22 mouse cellular contexts compared by ENCODE assay signal in genomic region chr5:128903120-128903519, GRCm38 (mm10). TPM values are rescaled to one million over a fixed set of nuclear protein-coding genes. Genes with fewer than 3 reads are reported as not detected.
A peak's percentile ranks its signal among the peaks of the same experiment; 100 is the strongest.
DNase-seq lines count a peak whose midpoint lies in the region; ATAC-seq lines count a peak whose summit lies in the region.
"Had no signal": no experiment of that assay in that cellular context is flagged by ENCODE, and none has a peak within 500 bp of the region (broad histone marks: within the 10 kb centered on the region; RNA-seq: fewer than 3 reads in every experiment).

No protein-coding gene starts in this region.

- H3K4me3 ChIP-seq in hindbrain, embryonic 12.5 days: no peak overlapping the region
- H3K4me3 ChIP-seq in hindbrain, embryonic 10.5 days: no peak overlapping the region
- H3K4me3 ChIP-seq in neural tube, embryonic 12.5 days: no peak overlapping the region
- no peak overlapping the region for H3K4me3 ChIP-seq in midbrain, embryonic 16.5 days (ENCODE audit: low read depth, low read length)
- no peak overlapping the region for H3K4me3 ChIP-seq in forebrain, embryonic 13.5 days
- H3K4me3 ChIP-seq: heart, embryonic 15.5 days; limb, embryonic 13.5 days; liver, embryonic 12.5 days had no signal

- ATAC-seq in hindbrain, embryonic 12.5 days (ENCODE audit: low FRiP score): no peak
- ATAC-seq in neural tube, embryonic 12.5 days (ENCODE audit: low FRiP score, low read depth): peak; percentile 48; the same call in 1 of the 2 replicates
- ATAC-seq in midbrain, embryonic 16.5 days: peak; percentile 65
- no peak for ATAC-seq in forebrain, embryonic 13.5 days
- ATAC-seq: liver, embryonic 12.5 days had no signal

- 54% methylated on average over 12 of the region's 12 CpGs for WGBS in hindbrain, embryonic 12.5 days
- WGBS in hindbrain, embryonic 10.5 days: 71% methylated on average over 12 of the region's 12 CpGs
- 39% methylated on average over 12 of the region's 12 CpGs for WGBS in neural tube, embryonic 12.5 days
- WGBS in midbrain, embryonic 16.5 days: 47% methylated on average over 12 of the region's 12 CpGs
- WGBS in forebrain, embryonic 13.5 days: 37% methylated on average over 12 of the region's 12 CpGs

- peak overlapping the region; percentile 9 for H3K27ac ChIP-seq in hindbrain, embryonic 12.5 days
- no peak overlapping the region for H3K27ac ChIP-seq in hindbrain, embryonic 10.5 days
- no peak overlapping the region for H3K27ac ChIP-seq in neural tube, embryonic 12.5 days
- H3K27ac ChIP-seq in midbrain, embryonic 16.5 days (ENCODE audit: low read length): 0 out of 2 replicates have a peak overlapping the region, but pooled peaks have one; percentile 5
- no peak overlapping the region for H3K27ac ChIP-seq in forebrain, embryonic 13.5 days
- H3K27ac ChIP-seq: heart, embryonic 15.5 days; limb, embryonic 13.5 days; liver, embryonic 12.5 days; stomach, postnatal 0 days had no signal

- no peak overlapping the region for H3K4me2 ChIP-seq in hindbrain, embryonic 12.5 days (replicated peaks)
- H3K4me2 ChIP-seq in neural tube, embryonic 12.5 days (replicated peaks): no peak overlapping the region
- no peak overlapping the region for H3K4me2 ChIP-seq in midbrain, embryonic 16.5 days (ENCODE audit: low read length)
- H3K4me2 ChIP-seq in forebrain, embryonic 13.5 days: no peak overlapping the region
- H3K4me2 ChIP-seq: heart, embryonic 15.5 days; limb, embryonic 13.5 days; liver, embryonic 12.5 days had no signal

- no peak for DNase-seq in hindbrain, embryonic 10.5 days (ENCODE audit: low spot score)
- DNase-seq in neural tube, embryonic 10.5 days (ENCODE audit: extremely low spot score, low spot score): no peak
- peak; percentile 45 for DNase-seq in retina, postnatal 1 day
- DNase-seq in heart, adult 11 months: no peak
- DNase-seq: adrenal gland, postnatal 14 days; cerebellum, adult 9-10 months; gastrocnemius, postnatal 36 days; kidney, adult 8-10 months; kidney, postnatal 25 days; lung, adult 18-20 months; lung, postnatal 10 days; right cerebral cortex, postnatal 14 days; thymus, adult 2 months; thymus, postnatal 4 days had no signal

- H3K9ac ChIP-seq in hindbrain, embryonic 12.5 days: no peak overlapping the region
- no peak overlapping the region for H3K9ac ChIP-seq in neural tube, embryonic 12.5 days
- no peak overlapping the region for H3K9ac ChIP-seq in midbrain, embryonic 16.5 days (ENCODE audit: low read depth, low read length)
- no peak overlapping the region for H3K9ac ChIP-seq in forebrain, embryonic 13.5 days
- H3K9ac ChIP-seq: heart, embryonic 15.5 days; limb, embryonic 13.5 days; liver, embryonic 12.5 days had no signal

- no peaks in the 10 kb centered on the region for H3K9me3 ChIP-seq in hindbrain, embryonic 12.5 days (replicated peaks)
- 0 out of 2 replicates have a peak, but pooled peaks cover 2% of the 10 kb centered on the region for H3K9me3 ChIP-seq in hindbrain, embryonic 10.5 days
- no peaks in the 10 kb centered on the region for H3K9me3 ChIP-seq in neural tube, embryonic 12.5 days
- H3K9me3 ChIP-seq in midbrain, embryonic 16.5 days (replicated peaks; ENCODE audit: control insufficient read depth, low read length, poor library complexity, severe bottlenecking): no peaks in the 10 kb centered on the region
- H3K9me3 ChIP-seq in forebrain, embryonic 13.5 days (replicated peaks): no peaks in the 10 kb centered on the region
- H3K9me3 ChIP-seq: heart, embryonic 15.5 days; limb, embryonic 13.5 days; liver, embryonic 12.5 days had no signal

- H3K36me3 ChIP-seq in hindbrain, embryonic 12.5 days: no peaks in the 10 kb centered on the region
- H3K36me3 ChIP-seq in hindbrain, embryonic 10.5 days: no peaks in the 10 kb centered on the region
- no peaks in the 10 kb centered on the region for H3K36me3 ChIP-seq in neural tube, embryonic 12.5 days
- H3K36me3 ChIP-seq in midbrain, embryonic 16.5 days (ENCODE audit: control insufficient read depth, insufficient read depth, low read length): no peaks in the 10 kb centered on the region
- no peaks in the 10 kb centered on the region for H3K36me3 ChIP-seq in forebrain, embryonic 13.5 days (ENCODE audit: poor library complexity, severe bottlenecking)
- H3K36me3 ChIP-seq: heart, embryonic 15.5 days; limb, embryonic 13.5 days; liver, embryonic 12.5 days had no signal

- no peaks in the 10 kb centered on the region for H3K27me3 ChIP-seq in hindbrain, embryonic 12.5 days
- H3K27me3 ChIP-seq in hindbrain, embryonic 10.5 days (ENCODE audit: insufficient read depth, poor library complexity, severe bottlenecking): no peaks in the 10 kb centered on the region
- H3K27me3 ChIP-seq in neural tube, embryonic 12.5 days (replicated peaks): no peaks in the 10 kb centered on the region
- H3K27me3 ChIP-seq in midbrain, embryonic 16.5 days (ENCODE audit: control insufficient read depth, insufficient read depth, low read depth, low read length): no peaks in the 10 kb centered on the region
- H3K27me3 ChIP-seq in forebrain, embryonic 13.5 days: no peaks in the 10 kb centered on the region
- H3K27me3 ChIP-seq: heart, embryonic 15.5 days; liver, embryonic 12.5 days had no signal

- H3K4me1 ChIP-seq in hindbrain, embryonic 12.5 days: peaks cover 27% of the 10 kb centered on the region
- H3K4me1 ChIP-seq in hindbrain, embryonic 10.5 days (replicated peaks): peaks cover 46% of the 10 kb centered on the region
- peaks cover 19% of the 10 kb centered on the region; the same call in 1 of the 2 replicates for H3K4me1 ChIP-seq in neural tube, embryonic 12.5 days
- peaks cover 15% of the 10 kb centered on the region for H3K4me1 ChIP-seq in midbrain, embryonic 16.5 days (ENCODE audit: control insufficient read depth, insufficient read depth, low read length)
- peaks cover 24% of the 10 kb centered on the region for H3K4me1 ChIP-seq in forebrain, embryonic 13.5 days
- H3K4me1 ChIP-seq: heart, embryonic 15.5 days; liver, embryonic 12.5 days had no signal

RNA-seq across cellular contexts. Expression of gene Rimbp2, which starts 50.2 kb away (rescaled TPM):
- polyA plus RNA-seq in hindbrain, embryonic 12.5 days (2016; fragmentation: Nextera tagmentation; extraction: Ambion mirVana): 1.9 and 2.2 TPM in 2 replicates
- polyA plus RNA-seq in hindbrain, embryonic 10.5 days (2016; fragmentation: Nextera tagmentation; extraction: Ambion mirVana): 0.98 and 1.3 TPM in 2 replicates
- polyA plus RNA-seq in neural tube, embryonic 12.5 days (2016; fragmentation: Nextera tagmentation; extraction: Ambion mirVana): 2.6 and 3.5 TPM in 2 replicates
- 6.2 and 6.8 TPM in 2 replicates for polyA plus RNA-seq in midbrain, embryonic 16.5 days (2015; fragmentation: Nextera tagmentation; extraction: Ambion mirVana)
- 1.2 and 1.4 TPM in 2 replicates for polyA plus RNA-seq in forebrain, embryonic 13.5 days (2015; fragmentation: Nextera tagmentation; extraction: Ambion mirVana)
- polyA plus RNA-seq: liver, embryonic 12.5 days had no signal

Comparison
In these comparisons a context has a peak if more than half of its experiments do, and no peak if none do; other contexts are left out.
1. H3K27ac ChIP-seq: peak in hindbrain, embryonic 12.5 days (single experiment) and midbrain, embryonic 16.5 days (single experiment); none in hindbrain, embryonic 10.5 days (single experiment), neural tube, embryonic 12.5 days (single experiment) and forebrain, embryonic 13.5 days (single experiment).
2. ATAC-seq: peak in neural tube, embryonic 12.5 days (single experiment) and midbrain, embryonic 16.5 days (single experiment); none in hindbrain, embryonic 12.5 days (single experiment) and forebrain, embryonic 13.5 days (single experiment).